Mouse (Mus musculus): ENCODE measurements at regions not wholly inside any gene's neighbourhood (a gene's known extent, or its start where the extent isn't known, plus 50 kb on each side); places are given as distances from the start of the nearest gene placed in this dataset.

DNA sequence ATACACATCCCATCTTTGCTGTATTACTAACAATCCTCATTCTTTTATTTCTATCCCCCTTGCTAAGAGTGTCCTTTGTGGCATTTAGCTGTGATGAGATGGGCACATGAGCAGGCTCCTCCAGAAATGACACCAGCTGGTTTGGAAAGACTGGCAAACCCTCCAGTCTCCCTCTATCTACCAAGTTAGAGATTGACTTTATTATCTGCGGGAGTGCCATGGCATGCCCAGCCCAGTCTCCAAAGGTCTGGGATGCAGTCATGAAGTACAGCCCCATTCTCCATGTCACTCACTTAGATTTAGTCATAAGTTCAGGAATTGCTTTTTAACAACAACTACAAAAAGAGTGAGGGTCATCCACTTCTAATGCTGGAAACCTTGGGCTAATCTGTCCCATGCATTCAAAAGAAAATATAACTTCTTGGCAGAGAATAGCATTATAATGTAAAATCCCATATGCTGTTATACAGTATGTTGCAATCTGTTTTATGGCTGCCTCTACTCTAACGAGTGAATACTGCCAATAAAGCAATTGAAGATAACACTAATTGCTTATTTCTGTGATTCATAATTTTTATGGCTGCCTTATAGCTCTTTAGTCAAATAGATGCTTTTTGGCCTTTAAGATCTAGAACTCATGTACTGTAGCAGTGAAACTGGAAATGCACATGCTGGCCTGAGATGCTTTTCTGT is 208.6 kb upstream of the Vrk2 start:
- Histone ChIP-seq H3K36me3 (ENCODE audit: control insufficient read depth, insufficient read depth, low read length) (no peaks in the 10 kb centered on the region), H3K4me3 (no peak overlapping the region), H3K27me3 (ENCODE audit: control insufficient read depth, insufficient read depth, low read length) (no peaks in the 10 kb centered on the region), H3K27ac (no peak overlapping the region), H3K79me2 (replicated peaks; ENCODE audit: control insufficient read depth, insufficient read depth, low read length) (no peaks in the 10 kb centered on the region), H3K9ac (ENCODE audit: low read depth, low read length) (no peak overlapping the region), H3K4me1 (ENCODE audit: control insufficient read depth, insufficient read depth, low read length) (no peaks in the 10 kb centered on the region)
- no peak for DNase-seq
- TF ChIP-seq POLR2A (IDR thresholded peaks at IDR 0.05; ENCODE audit: insufficient read depth, low read depth, low read length) = no peak
- TF ChIP-seq EP300 (IDR thresholded peaks at IDR 0.05; ENCODE audit: insufficient read depth, low read depth, low read length) = no peak
- TF ChIP-seq CTCF (IDR thresholded peaks at IDR 0.05) = no peak
- intact Hi-C loops (cut with DNase I) = no loop called here
- WGBS = 71% methylated on average over 2 of the region's 2 CpGs

DNA sequence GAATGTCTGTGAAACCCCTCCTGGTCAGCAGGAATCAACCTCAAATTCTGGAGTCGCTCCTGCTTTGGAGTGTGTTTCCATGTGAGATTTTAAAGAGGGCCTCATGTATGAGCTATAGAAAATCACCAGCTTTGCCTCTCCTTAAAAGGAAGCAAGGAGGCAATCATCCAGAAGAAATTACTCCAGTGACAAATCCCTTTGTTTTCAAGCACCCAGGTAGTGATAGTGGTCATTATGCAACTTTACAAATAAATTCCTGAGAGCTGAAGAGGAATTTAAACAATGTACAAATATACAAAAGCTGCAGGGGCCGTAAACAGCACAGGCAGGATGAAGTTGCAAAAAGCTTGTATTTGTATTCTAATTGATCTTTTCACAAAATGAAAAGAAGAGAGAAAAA is 206.5 kb upstream of the Vrk2 start:
- Histone ChIP-seq H3K27ac (no peak overlapping the region), H3K4me1 (ENCODE audit: control insufficient read depth, insufficient read depth, low read length) (no peaks in the 10 kb centered on the region), H3K4me3 (no peak overlapping the region), H3K36me3 (ENCODE audit: control insufficient read depth, insufficient read depth, low read length) (no peaks in the 10 kb centered on the region), H3K27me3 (ENCODE audit: control insufficient read depth, insufficient read depth, low read length) (no peaks in the 10 kb centered on the region), H3K9ac (ENCODE audit: low read depth, low read length) (no peak overlapping the region), H3K79me2 (replicated peaks; ENCODE audit: control insufficient read depth, insufficient read depth, low read length) (no peaks in the 10 kb centered on the region)
- no peak for DNase-seq
- intact Hi-C loops (cut with DNase I) = no loop called here
- WGBS = 73% methylated on average over 2 of the region's 2 CpGs
- TF ChIP-seq EP300 (IDR thresholded peaks at IDR 0.05; ENCODE audit: insufficient read depth, low read depth, low read length) (no peak), CTCF (IDR thresholded peaks at IDR 0.05) (no peak), POLR2A (IDR thresholded peaks at IDR 0.05; ENCODE audit: insufficient read depth, low read depth, low read length) (no peak)

GRCm38 (mm10) chr11:26794629-26794966 is 200.8 kb upstream of the Vrk2 start:
- intact Hi-C loops (cut with DNase I) = no loop called here
- Histone ChIP-seq H3K9ac (ENCODE audit: low read depth, low read length) (no peak overlapping the region), H3K27ac (no peak overlapping the region), H3K4me3 (no peak overlapping the region), H3K79me2 (replicated peaks; ENCODE audit: control insufficient read depth, insufficient read depth, low read length) (no peaks in the 10 kb centered on the region), H3K27me3 (ENCODE audit: control insufficient read depth, insufficient read depth, low read length) (no peaks in the 10 kb centered on the region), H3K4me1 (ENCODE audit: control insufficient read depth, insufficient read depth, low read length) (no peaks in the 10 kb centered on the region), H3K36me3 (ENCODE audit: control insufficient read depth, insufficient read depth, low read length) (no peaks in the 10 kb centered on the region)
- no peak for DNase-seq
- TF ChIP-seq POLR2A (IDR thresholded peaks at IDR 0.05; ENCODE audit: insufficient read depth, low read depth, low read length) (no peak), EP300 (IDR thresholded peaks at IDR 0.05; ENCODE audit: insufficient read depth, low read depth, low read length) (no peak), CTCF (IDR thresholded peaks at IDR 0.05) (no peak)
- WGBS = 75% methylated on average over 3 of the region's 3 CpGs

GRCm38 (mm10) chr11:26793928-26794628 is 200.3 kb upstream of the Vrk2 start:
- H3K79me2 ChIP-seq (replicated peaks; ENCODE audit: control insufficient read depth, insufficient read depth, low read length) = no peaks in the 10 kb centered on the region
- H3K27me3 ChIP-seq (ENCODE audit: control insufficient read depth, insufficient read depth, low read length) = no peaks in the 10 kb centered on the region
- H3K36me3 ChIP-seq (ENCODE audit: control insufficient read depth, insufficient read depth, low read length) = no peaks in the 10 kb centered on the region
- no peak overlapping the region for H3K27ac ChIP-seq
- 64% methylated on average over 3 of the region's 3 CpGs for WGBS
- intact Hi-C loops (cut with DNase I) = no loop called here
- H3K4me3 ChIP-seq = no peak overlapping the region
- H3K9ac ChIP-seq (ENCODE audit: low read depth, low read length) = no peak overlapping the region
- DNase-seq = no peak
- H3K4me1 ChIP-seq (ENCODE audit: control insufficient read depth, insufficient read depth, low read length) = no peaks in the 10 kb centered on the region
- no peak for TF ChIP-seq POLR2A (IDR thresholded peaks at IDR 0.05; ENCODE audit: insufficient read depth, low read depth, low read length)
- TF ChIP-seq CTCF (IDR thresholded peaks at IDR 0.05) = no peak
- no peak for TF ChIP-seq EP300 (IDR thresholded peaks at IDR 0.05; ENCODE audit: insufficient read depth, low read depth, low read length)

DNA sequence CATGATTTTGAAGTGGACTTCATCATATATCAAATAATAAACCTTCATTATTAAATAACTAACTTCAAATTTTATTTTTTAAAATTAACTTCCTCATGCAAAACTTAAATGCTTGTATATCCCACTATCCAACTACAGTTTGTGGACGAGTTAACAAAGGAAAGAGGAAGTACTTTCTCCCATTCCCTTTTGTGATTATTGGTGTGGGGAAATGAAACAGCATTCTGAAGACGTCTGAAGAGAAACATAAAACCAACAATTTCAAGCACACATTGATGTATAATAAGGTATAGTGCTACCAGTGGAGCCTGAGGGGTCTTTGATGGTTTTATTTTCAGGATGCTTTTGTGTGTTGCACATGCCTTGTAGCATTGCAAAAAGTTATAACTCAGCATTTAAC is 195.5 kb upstream of the Vrk2 start:
- Histone ChIP-seq H3K36me3 (ENCODE audit: control insufficient read depth, insufficient read depth, low read length) (no peaks in the 10 kb centered on the region), H3K4me3 (no peak overlapping the region), H3K79me2 (replicated peaks; ENCODE audit: control insufficient read depth, insufficient read depth, low read length) (no peaks in the 10 kb centered on the region), H3K27me3 (ENCODE audit: control insufficient read depth, insufficient read depth, low read length) (no peaks in the 10 kb centered on the region), H3K27ac (no peak overlapping the region), H3K4me1 (ENCODE audit: control insufficient read depth, insufficient read depth, low read length) (no peaks in the 10 kb centered on the region), H3K9ac (ENCODE audit: low read depth, low read length) (no peak overlapping the region)
- no peak for DNase-seq
- TF ChIP-seq POLR2A (IDR thresholded peaks at IDR 0.05; ENCODE audit: insufficient read depth, low read depth, low read length) (no peak), CTCF (IDR thresholded peaks at IDR 0.05) (no peak)
- intact Hi-C loops (cut with DNase I) = no loop called here
- 27% methylated on average over 2 of the region's 2 CpGs for WGBS

GRCm38 (mm10) chr11:26785164-26785563 is 191.4 kb upstream of the Vrk2 start:
- H3K4me3 ChIP-seq = no peak overlapping the region
- TF ChIP-seq CTCF (IDR thresholded peaks at IDR 0.05) = peak; percentile 69
- no peak for TF ChIP-seq POLR2A (IDR thresholded peaks at IDR 0.05; ENCODE audit: insufficient read depth, low read depth, low read length)
- intact Hi-C loops (cut with DNase I) = no loop called here
- WGBS = 9% methylated on average over 1 of the region's 1 CpGs
- no peaks in the 10 kb centered on the region for H3K36me3 ChIP-seq (ENCODE audit: control insufficient read depth, insufficient read depth, low read length)
- no peaks in the 10 kb centered on the region for H3K79me2 ChIP-seq (replicated peaks; ENCODE audit: control insufficient read depth, insufficient read depth, low read length)
- H3K27ac ChIP-seq = no peak overlapping the region
- no peaks in the 10 kb centered on the region for H3K27me3 ChIP-seq (ENCODE audit: control insufficient read depth, insufficient read depth, low read length)
- H3K4me1 ChIP-seq (ENCODE audit: control insufficient read depth, insufficient read depth, low read length) = no peaks in the 10 kb centered on the region
- H3K9ac ChIP-seq (ENCODE audit: low read depth, low read length) = no peak overlapping the region
- DNase-seq = no peak
